Mouse (Mus musculus) cerebellum, adult 11 months (tissue): ENCODE results near the gene Mybpc1.

Source experiments
- DNase-seq: peaks from one replicate; pipeline ENCODE4 v3.0.0; 2022

The Mybpc1 gene

GRCm38 (mm10) chr10:88604943-88605342, at the start of gene Mybpc1:
Mybpc1 (minus strand) TSS chr10:88605152.
- no peak for DNase-seq

GRCm38 (mm10) chr10:88645448-88645847, 40.5 kb upstream of the Mybpc1 start:
- no peak for DNase-seq

- no peak for DNase-seq
Measured at GRCm38 (mm10) chr10:88631330-88631953, 26.5 kb upstream of the Mybpc1 start.

DNA sequence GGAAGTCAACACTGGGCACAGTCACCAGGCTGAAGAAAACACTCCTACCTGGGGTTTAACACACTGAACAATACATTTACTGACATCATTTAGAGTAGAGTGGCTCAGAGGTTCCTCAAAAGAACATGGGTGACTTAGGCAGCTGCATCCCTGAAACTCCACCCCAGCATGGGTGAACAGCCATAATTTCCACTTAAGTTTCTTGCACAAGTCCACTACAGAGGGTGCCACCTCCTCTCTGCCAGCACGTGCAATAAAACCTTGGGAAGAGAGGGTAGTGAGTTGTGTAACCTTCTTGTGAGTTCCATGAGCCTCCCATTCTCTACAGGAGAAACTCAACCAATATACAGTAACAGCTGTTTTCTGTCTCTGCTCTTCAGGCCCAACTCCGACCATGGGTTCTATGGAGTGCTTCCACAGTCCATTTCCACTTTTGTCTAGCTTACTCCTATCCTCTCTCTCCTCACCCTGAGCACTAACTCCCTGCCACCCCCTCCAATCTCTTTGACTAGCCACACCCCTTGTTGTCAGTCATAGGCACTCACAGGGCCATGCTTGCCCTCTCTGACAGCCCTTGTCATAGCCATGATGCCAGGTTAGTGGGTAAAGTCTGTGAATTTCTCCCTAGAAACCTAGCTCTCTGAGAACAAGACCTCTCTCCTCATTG, 25.8 kb upstream of the Mybpc1 start:
- no peak for DNase-seq

- no peak for DNase-seq
Measured at GRCm38 (mm10) chr10:88627052-88627451, 22.1 kb upstream of the Mybpc1 start.

GRCm38 (mm10) chr10:88626176-88626575, 21.2 kb upstream of the Mybpc1 start:
- no peak for DNase-seq

DNA sequence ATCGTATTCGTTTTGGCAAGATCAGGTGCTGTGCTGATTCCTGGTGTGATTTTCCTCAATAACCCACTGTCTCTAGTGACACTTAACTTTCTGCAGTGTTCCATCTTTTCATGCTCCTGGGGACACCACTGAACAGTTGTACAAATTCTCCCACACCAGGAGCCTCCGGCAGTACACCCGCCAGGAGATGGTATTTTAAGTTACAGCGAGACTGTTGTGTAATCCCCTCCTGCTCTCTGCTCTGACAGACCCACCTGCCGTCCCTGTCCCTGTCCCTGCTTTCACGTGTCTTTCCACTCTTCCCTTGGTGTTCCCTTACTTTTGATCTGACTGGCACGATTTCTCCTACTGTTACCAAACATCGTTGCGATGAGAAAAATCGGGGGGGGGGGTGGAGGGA, 19.3 kb upstream of the Mybpc1 start:
- DNase-seq, result no peak

- no peak for DNase-seq
Measured at GRCm38 (mm10) chr10:88622624-88623023, 17.7 kb upstream of the Mybpc1 start.

DNA sequence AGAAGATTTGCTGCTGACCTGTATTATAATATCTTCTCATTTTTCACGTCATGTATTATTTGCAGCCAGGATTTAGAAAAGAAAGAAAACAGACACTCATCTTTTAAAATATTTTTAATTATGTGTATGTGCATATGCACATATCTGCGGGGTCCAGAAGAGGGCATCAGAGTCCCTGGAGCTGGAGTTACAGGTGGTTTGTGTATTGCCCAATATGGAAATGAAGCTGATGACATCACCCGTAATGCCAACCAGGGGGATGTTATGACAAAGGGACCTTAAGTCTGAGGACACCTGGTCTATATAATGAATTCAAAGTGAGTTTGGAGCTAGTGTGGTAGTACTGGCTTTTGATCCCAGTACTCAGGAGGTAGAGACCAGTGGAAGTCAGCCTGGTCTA, 15.9 kb upstream of the Mybpc1 start:
- no peak for DNase-seq

- no peak for DNase-seq
Measured at GRCm38 (mm10) chr10:88613051-88613450, 8.1 kb upstream of the Mybpc1 start.

DNA sequence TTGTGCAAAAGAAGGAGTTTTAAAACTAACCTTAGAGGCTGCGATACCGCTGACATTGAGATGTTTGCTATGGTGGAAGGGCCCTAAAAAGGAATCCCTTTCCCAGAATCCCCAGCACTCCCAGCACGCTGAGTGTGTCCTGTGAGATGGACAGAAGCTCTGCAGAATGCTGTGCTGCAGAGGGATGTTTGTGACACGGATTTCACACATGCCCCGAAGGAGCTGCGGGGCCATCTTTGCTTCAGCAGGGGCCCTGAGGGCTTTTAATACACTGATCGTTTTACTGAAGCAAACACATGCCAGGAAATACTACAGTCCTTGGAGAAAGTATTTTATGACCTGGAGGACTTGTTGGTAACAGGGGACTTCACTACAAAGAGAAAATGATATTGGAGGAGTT, 1.7 kb upstream of the Mybpc1 start:
- no peak for DNase-seq

GRCm38 (mm10) chr10:88606065-88606464, 1.1 kb upstream of the Mybpc1 start:
- DNase-seq, result no peak

- DNase-seq, result no peak
Measured at GRCm38 (mm10) chr10:88603773-88604172, 1.2 kb downstream of the Mybpc1 start.

- no peak for DNase-seq
Measured at GRCm38 (mm10) chr10:88603256-88603655, 1.7 kb downstream of the Mybpc1 start.

- DNase-seq, result no peak
Measured at GRCm38 (mm10) chr10:88600591-88600990, 4.4 kb downstream of the Mybpc1 start.

DNA sequence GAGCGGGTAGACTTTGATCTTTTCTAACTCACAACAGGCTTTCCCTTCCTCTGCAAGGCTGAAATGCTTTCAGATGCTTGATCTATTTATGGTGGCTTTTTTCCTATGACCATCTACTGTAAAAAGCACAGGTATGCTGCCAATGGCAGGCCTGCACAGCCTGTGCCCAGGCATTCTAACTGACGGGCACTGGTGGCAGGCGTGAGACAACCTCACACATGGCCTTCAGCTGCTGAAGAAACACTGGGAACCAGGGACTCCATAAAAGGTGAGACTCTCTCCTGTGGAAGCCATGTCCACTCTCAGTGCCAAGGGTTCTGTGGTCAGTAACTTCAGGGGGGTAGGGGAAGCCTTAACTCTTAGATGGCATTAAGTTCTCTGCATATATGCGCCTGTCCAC, 12.6 kb downstream of the Mybpc1 start:
- DNase-seq, result no peak

DNA sequence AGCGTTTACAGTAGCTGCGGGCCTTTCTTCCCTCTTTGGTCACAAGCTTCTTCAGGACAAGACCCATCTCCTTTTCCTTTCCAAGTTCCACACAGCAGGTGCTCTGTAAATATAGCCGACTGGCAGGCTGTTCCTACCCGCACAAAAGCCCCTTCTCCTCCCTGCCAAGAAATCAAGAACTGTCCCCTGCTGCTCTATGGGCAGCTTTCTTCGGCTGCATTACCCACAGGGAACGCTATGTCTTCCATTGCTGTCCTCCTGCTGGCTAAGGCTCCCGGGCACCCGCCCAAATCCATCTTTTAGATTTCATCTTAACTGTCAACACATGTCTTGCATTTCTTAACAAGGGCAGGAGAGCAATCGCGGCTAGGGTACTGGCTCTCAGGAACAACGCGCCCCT, 13.9 kb downstream of the Mybpc1 start:
- DNase-seq, result peak; percentile 18

- DNase-seq, result no peak
Measured at GRCm38 (mm10) chr10:88584469-88584868, 20.5 kb downstream of the Mybpc1 start.

DNA sequence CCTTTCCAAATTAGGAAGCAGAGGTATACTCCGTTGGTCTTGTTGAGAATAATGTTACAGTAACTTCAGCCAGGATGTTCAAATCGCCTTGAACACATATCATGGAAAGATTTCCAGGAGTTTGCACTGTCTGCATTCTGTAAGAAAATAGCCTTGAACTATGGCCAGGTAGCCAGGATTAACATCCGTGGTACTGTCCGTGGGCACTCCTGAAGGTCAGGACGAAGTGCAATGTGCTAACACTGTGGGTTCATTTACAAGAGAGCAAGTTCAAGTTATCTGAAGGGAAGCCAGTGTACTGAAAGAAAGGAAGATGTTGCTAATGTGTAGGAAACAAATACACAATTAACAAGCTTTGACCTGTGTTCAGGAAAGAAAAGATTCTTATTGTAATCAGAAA, 24.2 kb downstream of the Mybpc1 start:
- DNase-seq, result no peak

GRCm38 (mm10) chr10:88578651-88579050, 26.3 kb downstream of the Mybpc1 start:
- DNase-seq, result no peak

GRCm38 (mm10) chr10:88574115-88574635, 30.8 kb downstream of the Mybpc1 start:
- no peak for DNase-seq

- DNase-seq, result no peak
Measured at GRCm38 (mm10) chr10:88572123-88572522, 32.8 kb downstream of the Mybpc1 start.

DNA sequence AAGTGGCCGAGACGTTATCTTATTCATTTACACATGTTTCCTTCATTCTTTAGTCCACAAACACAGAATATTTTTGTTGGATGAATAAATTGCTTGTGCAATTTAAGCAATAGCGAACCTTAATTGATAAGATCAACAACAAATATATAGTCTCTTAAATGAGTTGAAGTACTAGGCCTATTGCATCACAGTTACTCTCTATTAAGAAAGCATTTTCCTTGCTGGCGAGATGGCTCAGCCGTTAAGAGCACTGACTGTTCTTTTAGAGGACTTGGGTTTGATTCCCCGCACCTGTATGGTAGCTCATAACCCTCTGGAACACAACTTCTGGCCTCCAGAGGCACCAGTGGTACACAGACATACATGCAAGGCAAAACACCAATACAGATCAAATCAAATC, 47.9 kb downstream of the Mybpc1 start:
- no peak for DNase-seq

DNA sequence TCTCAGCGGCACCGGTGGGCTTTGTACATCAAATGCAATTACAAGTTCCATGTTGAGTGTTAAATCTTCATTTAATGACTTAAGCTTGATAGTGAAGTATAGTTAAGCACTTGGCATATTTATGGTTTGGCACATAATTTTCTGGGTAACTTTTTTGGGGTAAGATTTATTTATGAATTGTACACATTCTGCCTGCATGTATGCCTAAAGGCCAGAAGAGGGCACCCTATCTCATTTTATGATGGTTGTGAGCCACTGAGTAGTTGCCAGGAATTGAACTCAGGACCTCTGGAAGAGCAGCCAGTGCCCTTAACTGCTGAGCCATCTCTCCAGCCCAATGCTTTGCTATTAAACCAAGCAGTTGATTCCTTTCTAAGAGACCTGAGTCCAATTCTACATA, 52.2 kb downstream of the Mybpc1 start:
- DNase-seq, result no peak

DNA sequence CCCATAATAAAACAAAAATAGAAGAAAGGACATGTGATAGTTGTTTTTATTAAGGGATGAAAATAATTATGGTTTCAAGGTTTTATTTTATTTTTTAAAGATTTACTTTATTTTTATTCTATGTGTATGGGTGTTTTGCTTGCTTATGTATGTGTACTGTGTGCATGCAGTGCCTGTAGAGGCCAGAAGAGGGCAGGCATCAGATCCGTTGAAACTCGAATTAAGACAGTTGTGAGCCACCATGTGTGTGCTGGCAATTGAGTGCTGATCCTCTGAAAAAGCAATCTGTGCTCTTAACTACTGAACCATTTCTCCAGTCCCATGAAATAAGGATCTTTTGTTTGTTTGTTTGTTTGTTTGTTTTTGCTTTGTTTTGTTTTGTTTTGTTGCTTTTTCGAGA, 54.7 kb downstream of the Mybpc1 start:
- no peak for DNase-seq
